Mouse (Mus musculus) T-helper 1 cell (primary cell): Measurements from ENCODE around the gene Slc6a1.

ENCODE experiments used
- in situ Hi-C: fragments of 300-600 bp; cut with MboI, MseI; formaldehyde crosslinking; loops from one replicate; pipeline ENCODE4 v1.15.1; 2025; ENCODE audit warnings: high pct_unique_total_duplicates

Gene Slc6a1

GRCm38 (mm10) chr6:114347831-114348754, 65.7 kb downstream of the Slc6a1 start:
- in situ Hi-C loops = no loop called here

GRCm38 (mm10) chr6:114354635-114355034, 72.2 kb downstream of the Slc6a1 start:
- in situ Hi-C loops = no loop called here

- in situ Hi-C loops = no loop called here
Observed at GRCm38 (mm10) chr6:114358171-114358570, 75.7 kb downstream of the Slc6a1 start.

GRCm38 (mm10) chr6:114362355-114362754, 79.9 kb downstream of the Slc6a1 start:
- in situ Hi-C loops = no loop called here

DNA sequence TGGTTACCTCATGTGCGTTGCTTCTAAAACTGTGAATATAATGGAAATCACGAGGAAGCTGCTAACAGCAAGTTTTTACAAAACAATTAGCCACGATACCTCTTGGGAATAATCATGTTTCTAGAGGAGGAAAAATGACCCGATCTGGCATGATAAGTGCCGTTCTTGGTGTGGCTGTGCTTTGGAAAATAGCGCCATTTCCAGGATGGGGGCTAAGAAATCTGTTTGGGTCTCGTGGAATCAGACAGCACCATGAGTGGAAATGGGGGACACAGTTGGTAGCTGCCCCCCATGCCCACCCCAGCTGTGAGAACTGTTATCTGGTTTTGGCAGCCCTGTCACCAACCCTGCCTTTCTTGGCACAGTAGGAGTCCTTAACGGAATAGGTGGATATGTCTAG, 81.3 kb downstream of the Slc6a1 start:
- in situ Hi-C loops = no loop called here

- in situ Hi-C loops = no loop called here
Observed at GRCm38 (mm10) chr6:114364734-114365133, 82.3 kb downstream of the Slc6a1 start.

DNA sequence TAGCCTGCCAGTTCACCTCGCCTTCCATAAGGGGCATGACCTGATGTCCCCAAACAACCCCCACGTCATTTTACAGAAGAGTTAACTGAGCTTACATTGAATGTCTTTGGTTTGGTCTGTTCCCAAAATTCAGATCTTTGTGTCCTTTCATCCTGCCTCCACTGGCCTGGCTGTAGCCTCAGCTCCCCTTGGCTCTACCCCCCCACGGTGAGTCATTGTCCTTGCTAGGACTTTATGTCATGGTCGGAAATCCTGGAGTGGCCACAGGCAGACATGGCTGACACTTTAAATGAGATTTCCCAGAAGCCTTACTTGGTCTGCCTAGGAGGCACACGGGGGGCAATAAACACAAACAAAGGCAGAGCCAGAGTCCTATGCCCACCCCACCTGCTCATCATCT, 83.8 kb downstream of the Slc6a1 start:
- in situ Hi-C loops = no loop called here
